Mouse (Mus musculus): ENCODE data around the gene Cry2. TPM values are rescaled to one million over a fixed set of nuclear protein-coding genes. Genes with fewer than 3 reads are reported as not detected.
"Not testable (repeated sequence)": the region's sequence is repeated elsewhere in the genome, so short reads cannot be mapped to it uniquely, and the experiment has no call there.

The Cry2 gene
- polyA plus RNA-seq, 1 experiment from 2014 or later, result 22.1 TPM

GRCm38 (mm10) chr2:92400682-92401081 lies 33.2 kb downstream of the Cry2 start:
- Histone ChIP-seq H3K9me3 (ENCODE audit: control insufficient read depth, low read length) (no peaks in the 10 kb centered on the region), H3K9ac (ENCODE audit: low read depth, low read length) (peak overlapping the region; percentile 86), H3K4me1 (replicated peaks; ENCODE audit: control insufficient read depth, insufficient read depth, low read length) (peaks cover 14% of the 10 kb centered on the region), H3K4me2 (replicated peaks; ENCODE audit: low read depth, low read length) (peak overlapping the region; percentile 93), H3K4me3 (ENCODE audit: low read depth, low read length) (peak overlapping the region; percentile 63), H3K27ac (ENCODE audit: low read depth, low read length) (peak overlapping the region; percentile 37), H3K36me3 (ENCODE audit: control insufficient read depth, insufficient read depth, low read length) (no peaks in the 10 kb centered on the region), H3K27me3 (ENCODE audit: control insufficient read depth, insufficient read depth, low read length) (no peaks in the 10 kb centered on the region)
- peak; percentile 24; the same call in 1 of the 2 replicates for ATAC-seq (ENCODE audit: low FRiP score)
- peak; percentile 30 for DNase-seq (ENCODE audit: low spot score)
- under 1% methylated on average over 19 of the region's 22 CpGs for WGBS

- DNase-seq (ENCODE audit: low spot score), result peak; percentile 34
- H3K27me3 ChIP-seq (ENCODE audit: control insufficient read depth, insufficient read depth, low read length); H3K36me3 ChIP-seq (ENCODE audit: control insufficient read depth, insufficient read depth, low read length); H3K9ac ChIP-seq (ENCODE audit: low read depth, low read length); H3K9me3 ChIP-seq (ENCODE audit: control insufficient read depth, low read length); ATAC-seq (ENCODE audit: low FRiP score); H3K27ac ChIP-seq (ENCODE audit: low read depth, low read length): not testable (repeated sequence)
- H3K4me2 ChIP-seq (replicated peaks; ENCODE audit: low read depth, low read length), result peak overlapping the region; percentile 93
- H3K4me1 ChIP-seq (replicated peaks; ENCODE audit: control insufficient read depth, insufficient read depth, low read length), result 0 out of 2 replicates have a peak, but pooled peaks cover 11% of the 10 kb centered on the region
- H3K4me3 ChIP-seq (ENCODE audit: low read depth, low read length), result peak overlapping the region; percentile 63; the same call in 1 of the 2 replicates
- 47% methylated on average over 3 of the region's 4 CpGs for WGBS
Observed at GRCm38 (mm10) chr2:92399877-92400276, 34.0 kb downstream of the Cry2 start.

GRCm38 (mm10) chr2:92397436-92397835 lies 36.4 kb downstream of the Cry2 start:
- no peak for DNase-seq (ENCODE audit: low spot score)
- Histone ChIP-seq H3K4me1 (replicated peaks; ENCODE audit: control insufficient read depth, insufficient read depth, low read length) (peaks cover 23% of the 10 kb centered on the region), H3K27ac (ENCODE audit: low read depth, low read length) (peak overlapping the region; percentile 33; the same call in 1 of the 2 replicates), H3K9me3 (ENCODE audit: control insufficient read depth, low read length) (no peaks in the 10 kb centered on the region), H3K36me3 (ENCODE audit: control insufficient read depth, insufficient read depth, low read length) (no peaks in the 10 kb centered on the region), H3K4me3 (ENCODE audit: low read depth, low read length) (no peak overlapping the region), H3K27me3 (ENCODE audit: control insufficient read depth, insufficient read depth, low read length) (no peaks in the 10 kb centered on the region), H3K4me2 (replicated peaks; ENCODE audit: low read depth, low read length) (no peak overlapping the region), H3K9ac (ENCODE audit: low read depth, low read length) (no peak overlapping the region)
- 95% methylated on average over 1 of the region's 1 CpGs for WGBS
- no peak for ATAC-seq (ENCODE audit: low FRiP score)

- Histone ChIP-seq H3K9ac (ENCODE audit: low read depth, low read length) (no peak overlapping the region), H3K9me3 (ENCODE audit: control insufficient read depth, low read length) (no peaks in the 10 kb centered on the region), H3K4me2 (replicated peaks; ENCODE audit: low read depth, low read length) (no peak overlapping the region), H3K27ac (ENCODE audit: low read depth, low read length) (no peak overlapping the region), H3K4me1 (replicated peaks; ENCODE audit: control insufficient read depth, insufficient read depth, low read length) (peaks cover 33% of the 10 kb centered on the region), H3K4me3 (ENCODE audit: low read depth, low read length) (no peak overlapping the region), H3K36me3 (ENCODE audit: control insufficient read depth, insufficient read depth, low read length) (no peaks in the 10 kb centered on the region), H3K27me3 (ENCODE audit: control insufficient read depth, insufficient read depth, low read length) (no peaks in the 10 kb centered on the region)
- ATAC-seq (ENCODE audit: low FRiP score) (no peak), DNase-seq (ENCODE audit: low spot score) (no peak)
- WGBS, result 86% methylated on average over 3 of the region's 3 CpGs
Observed at GRCm38 (mm10) chr2:92395535-92395934, 38.3 kb downstream of the Cry2 start.

GRCm38 (mm10) chr2:92392318-92393264 lies 41.3 kb downstream of the Cry2 start:
- 4% methylated on average over 26 of the region's 26 CpGs for WGBS
- Histone ChIP-seq H3K9ac (ENCODE audit: low read depth, low read length) (peak overlapping the region; percentile 54), H3K36me3 (ENCODE audit: control insufficient read depth, insufficient read depth, low read length) (no peaks in the 10 kb centered on the region), H3K27ac (ENCODE audit: low read depth, low read length) (peak overlapping the region; percentile 95), H3K4me3 (ENCODE audit: low read depth, low read length) (peak overlapping the region; percentile 32), H3K4me1 (replicated peaks; ENCODE audit: control insufficient read depth, insufficient read depth, low read length) (peaks cover 41% of the 10 kb centered on the region), H3K27me3 (ENCODE audit: control insufficient read depth, insufficient read depth, low read length) (no peaks in the 10 kb centered on the region), H3K9me3 (ENCODE audit: control insufficient read depth, low read length) (no peaks in the 10 kb centered on the region), H3K4me2 (replicated peaks; ENCODE audit: low read depth, low read length) (peak overlapping the region; percentile 49)
- ATAC-seq (ENCODE audit: low FRiP score) (peak; percentile 9; the same call in 1 of the 2 replicates), DNase-seq (ENCODE audit: low spot score) (peak; percentile 72)

GRCm38 (mm10) chr2:92391703-92392317 lies 42.0 kb downstream of the Cry2 start:
- WGBS, result 24% methylated on average over 11 of the region's 11 CpGs
- Histone ChIP-seq H3K4me2 (replicated peaks; ENCODE audit: low read depth, low read length) (peak overlapping the region; percentile 49), H3K4me3 (ENCODE audit: low read depth, low read length) (peak overlapping the region; percentile 32), H3K9ac (ENCODE audit: low read depth, low read length) (peak overlapping the region; percentile 54), H3K9me3 (ENCODE audit: control insufficient read depth, low read length) (no peaks in the 10 kb centered on the region), H3K27me3 (ENCODE audit: control insufficient read depth, insufficient read depth, low read length) (no peaks in the 10 kb centered on the region), H3K36me3 (ENCODE audit: control insufficient read depth, insufficient read depth, low read length) (no peaks in the 10 kb centered on the region), H3K4me1 (replicated peaks; ENCODE audit: control insufficient read depth, insufficient read depth, low read length) (peaks cover 37% of the 10 kb centered on the region), H3K27ac (ENCODE audit: low read depth, low read length) (peak overlapping the region; percentile 95)
- DNase-seq (ENCODE audit: low spot score) (no peak), ATAC-seq (ENCODE audit: low FRiP score) (0 out of 2 replicates have a peak, but pooled peaks have one; percentile 2)

- 89% methylated on average over 8 of the region's 8 CpGs for WGBS
Observed at GRCm38 (mm10) chr2:92391116-92391515, 42.7 kb downstream of the Cry2 start.

GRCm38 (mm10) chr2:92390206-92390930 lies 43.5 kb downstream of the Cry2 start:
- DNase-seq (ENCODE audit: low spot score) (no peak), ATAC-seq (ENCODE audit: low FRiP score) (no peak)
- Histone ChIP-seq H3K9ac (ENCODE audit: low read depth, low read length) (0 out of 2 replicates have a peak overlapping the region, but pooled peaks have one; percentile 1), H3K27ac (ENCODE audit: low read depth, low read length) (peak overlapping the region; percentile 70), H3K4me3 (ENCODE audit: low read depth, low read length) (no peak overlapping the region), H3K36me3 (ENCODE audit: control insufficient read depth, insufficient read depth, low read length) (0 out of 2 replicates have a peak, but pooled peaks cover 8% of the 10 kb centered on the region), H3K4me2 (replicated peaks; ENCODE audit: low read depth, low read length) (no peak overlapping the region; the same call in 1 of the 2 replicates), H3K27me3 (ENCODE audit: control insufficient read depth, insufficient read depth, low read length) (no peaks in the 10 kb centered on the region), H3K4me1 (replicated peaks; ENCODE audit: control insufficient read depth, insufficient read depth, low read length) (peaks cover 37% of the 10 kb centered on the region), H3K9me3 (ENCODE audit: control insufficient read depth, low read length) (no peaks in the 10 kb centered on the region)
- WGBS, result 87% methylated on average over 6 of the region's 6 CpGs

More at GRCm38 (mm10) chr2:92391116-92391515, 42.7 kb downstream of the Cry2 start:
- no peak for ATAC-seq (ENCODE audit: low FRiP score)
- Histone ChIP-seq H3K27ac (ENCODE audit: low read depth, low read length) (peak overlapping the region; percentile 95; the same call in 1 of the 2 replicates), H3K9me3 (ENCODE audit: control insufficient read depth, low read length) (no peaks in the 10 kb centered on the region), H3K9ac (ENCODE audit: low read depth, low read length) (peak overlapping the region; percentile 54; the same call in 1 of the 2 replicates), H3K27me3 (ENCODE audit: control insufficient read depth, insufficient read depth, low read length) (no peaks in the 10 kb centered on the region), H3K4me2 (replicated peaks; ENCODE audit: low read depth, low read length) (peak overlapping the region; percentile 49), H3K4me3 (ENCODE audit: low read depth, low read length) (peak overlapping the region; percentile 32), H3K36me3 (ENCODE audit: control insufficient read depth, insufficient read depth, low read length) (0 out of 2 replicates have a peak, but pooled peaks cover 3% of the 10 kb centered on the region), H3K4me1 (replicated peaks; ENCODE audit: control insufficient read depth, insufficient read depth, low read length) (peaks cover 37% of the 10 kb centered on the region)
- no peak for DNase-seq (ENCODE audit: low spot score)
